Mouse (Mus musculus) right cerebral cortex, adult 2 months (tissue): ENCODE measurements around the gene Mrpl38.
"Not testable (repeated sequence)": the region's sequence is repeated elsewhere in the genome, so short reads cannot be mapped to it uniquely, and the experiment has no call there.

Experiments used
- DNase-seq, 2 experiments: peaks; one replicate each; pipeline ENCODE4 v3.0.0; 2021 to 2022; ENCODE audit warnings: low spot score in 2 of 2

Gene Mrpl38

DNA sequence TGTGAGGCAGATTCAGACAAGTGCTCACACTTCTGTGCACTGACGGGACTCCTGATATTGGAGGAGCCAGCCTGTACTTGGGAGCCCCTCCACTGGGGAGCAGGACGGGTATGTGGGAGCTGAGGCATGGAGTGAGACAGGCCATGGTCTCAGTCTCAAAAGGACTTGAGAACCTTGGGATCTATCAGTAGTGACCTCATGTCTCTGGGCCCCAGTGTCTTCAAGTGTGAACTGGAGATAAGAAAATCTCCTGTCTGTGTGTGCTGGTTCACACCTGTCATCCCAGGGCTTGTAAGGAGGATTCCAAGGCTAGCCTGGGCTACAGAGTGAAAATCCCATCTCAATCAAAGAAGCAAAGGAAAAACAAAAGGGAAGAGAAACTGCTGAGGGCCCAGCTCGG lies 4.8 kb upstream of the Mrpl38 start:
- DNase-seq = no peak

DNA sequence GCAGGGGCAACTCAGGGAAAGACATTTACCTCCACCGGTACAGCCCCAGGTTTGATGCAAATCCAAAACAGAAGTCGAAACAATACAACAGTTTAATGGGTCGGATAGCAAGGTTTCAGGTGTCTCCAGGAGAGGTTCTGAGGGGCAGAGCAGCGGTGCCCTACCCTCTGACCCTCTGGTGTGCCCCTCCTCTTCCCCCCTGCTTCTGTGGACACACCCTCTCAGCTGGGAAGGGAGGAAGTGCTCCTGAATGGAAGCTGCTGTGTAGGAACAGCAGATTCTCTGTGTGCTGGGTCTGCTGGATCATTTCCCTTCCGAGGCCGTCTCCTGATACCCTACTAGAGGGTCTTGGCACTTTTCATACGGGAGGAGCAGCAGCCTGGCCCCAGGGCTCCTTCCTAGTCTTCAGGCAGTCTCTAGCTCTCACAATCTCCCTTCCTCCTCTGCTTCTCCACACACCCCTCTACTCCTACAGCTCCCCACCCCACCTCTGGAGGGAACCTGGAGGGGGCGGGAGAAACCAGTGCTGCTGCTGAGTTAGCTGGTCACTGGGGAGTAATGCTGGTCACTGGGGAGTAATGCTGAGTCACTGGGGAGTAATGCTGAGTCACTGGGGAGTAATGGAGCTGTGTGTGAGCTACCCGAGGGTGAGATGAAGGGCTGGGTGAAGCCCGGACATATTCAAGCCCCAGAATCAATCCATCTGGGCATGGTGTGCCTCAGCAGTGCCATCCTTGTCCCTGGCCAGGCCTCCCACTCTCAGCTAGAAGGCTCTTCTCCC lies 3.7 kb upstream of the Mrpl38 start:
- peak in 1 of 2 experiments; percentile 51 for DNase-seq

DNA sequence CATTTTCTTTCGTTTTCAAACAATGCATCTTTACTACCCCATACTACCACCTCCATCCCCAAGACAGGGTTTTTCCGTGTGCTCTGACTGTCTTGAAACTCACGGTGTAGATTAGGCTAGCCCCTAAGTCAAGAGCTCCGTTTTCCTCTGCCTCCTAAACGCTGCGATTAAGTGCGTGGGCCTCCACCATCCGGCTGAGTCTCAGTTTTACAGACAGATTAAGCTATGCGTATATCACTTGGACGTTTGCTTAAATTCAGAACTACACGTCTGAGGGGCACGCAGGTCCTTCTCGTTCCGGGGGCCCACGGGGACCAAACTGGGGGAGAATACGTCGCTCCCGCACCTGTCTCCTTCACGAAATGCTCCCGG lies 586 bp downstream of the Mrpl38 start:
- no peak for DNase-seq

DNA sequence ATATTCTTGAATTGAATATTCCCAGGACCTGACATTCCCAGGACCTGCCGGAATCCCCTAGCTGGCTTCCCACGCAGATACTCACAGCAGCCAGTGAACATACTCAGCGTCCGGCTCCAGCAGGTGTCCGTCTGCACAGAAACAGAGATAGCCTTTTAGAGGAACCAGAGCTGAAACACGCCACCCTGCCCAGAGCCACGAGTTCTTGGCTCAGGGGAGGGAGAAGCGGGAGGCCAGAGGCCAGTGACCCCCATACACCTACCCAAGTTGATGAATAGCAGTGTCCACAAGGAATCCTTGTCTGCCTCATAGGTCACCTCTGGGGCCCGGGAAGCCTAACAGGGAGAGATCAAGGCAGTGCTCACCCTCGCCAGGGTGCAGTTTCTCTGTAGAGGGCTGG lies 4.5 kb downstream of the Mrpl38 start:
- DNase-seq = no peak

DNA sequence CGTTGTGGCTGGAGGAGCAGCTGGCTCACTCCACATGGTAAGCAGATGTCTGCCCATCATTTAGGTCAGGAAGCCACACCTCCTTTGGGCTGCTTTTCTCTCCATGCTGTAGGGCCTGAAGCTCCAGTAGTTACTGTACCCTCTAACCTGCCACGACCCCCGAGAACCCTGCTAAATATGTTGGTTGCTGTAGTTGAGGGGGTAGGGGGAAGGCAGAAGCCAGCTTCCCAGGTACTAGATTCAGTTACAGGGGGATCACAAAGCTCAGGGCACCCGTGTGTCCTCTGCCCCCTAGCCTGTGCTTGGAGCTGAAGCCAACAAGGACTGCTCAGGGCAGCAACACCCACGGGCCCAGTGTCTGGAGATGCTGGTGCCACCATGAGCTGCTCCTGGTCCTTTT lies 5.2 kb downstream of the Mrpl38 start:
- DNase-seq = no peak

DNA sequence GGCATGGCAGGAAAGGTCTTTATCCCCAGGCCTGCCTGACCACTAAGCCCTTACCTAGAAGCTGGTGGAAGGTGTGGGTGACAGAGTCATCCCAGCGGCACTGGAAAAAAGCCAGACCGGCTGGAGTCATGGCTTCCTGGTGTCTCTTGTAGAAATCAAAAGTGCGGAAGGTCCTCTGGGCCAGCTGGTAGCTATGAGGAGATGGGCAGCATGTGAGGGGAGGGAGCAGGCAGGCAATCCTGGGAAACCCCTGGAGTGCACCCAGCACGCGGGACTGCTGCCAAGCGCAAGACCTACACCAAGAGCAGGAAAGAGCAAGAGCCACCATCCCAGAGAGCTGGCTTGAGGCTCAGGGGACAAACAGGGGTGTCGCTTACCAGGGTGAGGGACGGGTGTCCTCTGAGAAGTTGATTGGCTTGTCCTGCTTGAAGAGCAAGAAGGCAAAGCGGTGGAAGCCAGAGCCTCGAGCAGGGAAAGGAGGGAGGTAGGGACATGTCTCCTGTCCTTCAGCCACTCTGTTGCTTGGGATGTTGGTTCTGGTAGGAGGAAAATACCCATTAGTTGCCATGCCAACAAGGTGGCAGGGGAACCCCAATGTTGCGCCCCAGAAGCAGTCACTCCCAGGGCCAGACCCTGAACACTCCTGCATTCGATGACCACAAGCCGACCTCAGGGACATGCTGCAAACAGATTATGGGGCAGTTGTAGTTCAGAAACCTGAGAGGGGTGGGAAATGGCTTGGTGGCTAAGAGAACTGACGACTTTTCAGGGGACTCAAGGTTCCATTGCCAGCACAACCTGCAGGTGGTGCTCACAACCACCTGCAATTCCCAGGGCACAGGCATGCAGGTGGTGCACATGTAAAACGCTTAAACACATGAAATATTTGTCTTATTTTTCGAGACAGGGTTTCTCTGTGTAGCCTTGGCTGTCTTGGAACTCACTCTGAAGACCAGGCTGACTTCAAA lies 6.0 kb downstream of the Mrpl38 start:
- no peak for DNase-seq

DNA sequence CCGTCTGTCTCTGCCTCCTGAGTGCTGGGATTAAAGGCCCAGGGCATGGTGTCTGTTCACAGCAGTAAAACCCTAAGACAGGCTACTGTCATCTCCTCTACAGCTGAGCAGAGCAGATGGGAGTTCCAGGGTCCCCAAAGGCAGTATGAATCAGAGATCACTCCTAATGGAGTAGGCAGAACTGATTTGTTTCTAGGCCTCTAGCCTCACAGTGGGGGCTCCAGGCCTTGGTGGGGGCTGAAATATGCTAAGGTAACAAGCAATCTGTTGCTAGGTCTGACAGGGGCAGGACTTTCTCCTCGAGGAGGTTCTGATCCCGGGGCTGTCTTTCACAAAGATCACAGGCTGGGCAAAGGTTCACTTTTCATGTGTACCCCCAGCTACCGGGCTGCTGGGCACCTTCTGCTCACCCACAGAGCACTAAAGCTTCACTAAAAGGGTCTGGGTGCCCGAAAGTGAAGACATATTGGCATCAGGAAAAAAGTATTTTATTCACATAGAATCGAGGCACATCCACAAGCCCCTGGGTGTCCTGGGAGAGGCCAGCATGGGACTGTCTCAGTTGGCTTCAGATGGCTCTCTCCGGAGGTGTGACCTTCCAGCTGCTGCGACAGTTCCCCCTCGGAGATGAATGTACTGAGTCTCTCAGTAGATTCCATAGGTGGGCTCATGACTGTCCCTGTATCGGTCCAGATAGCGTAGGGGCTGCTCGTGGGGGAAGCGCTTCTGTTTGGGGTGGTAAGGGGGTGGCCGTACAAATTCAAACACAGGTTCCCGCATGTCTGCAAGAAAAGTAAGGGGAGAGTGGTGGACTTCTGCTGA lies 7.1 kb downstream of the Mrpl38 start:
- no peak for DNase-seq

DNA sequence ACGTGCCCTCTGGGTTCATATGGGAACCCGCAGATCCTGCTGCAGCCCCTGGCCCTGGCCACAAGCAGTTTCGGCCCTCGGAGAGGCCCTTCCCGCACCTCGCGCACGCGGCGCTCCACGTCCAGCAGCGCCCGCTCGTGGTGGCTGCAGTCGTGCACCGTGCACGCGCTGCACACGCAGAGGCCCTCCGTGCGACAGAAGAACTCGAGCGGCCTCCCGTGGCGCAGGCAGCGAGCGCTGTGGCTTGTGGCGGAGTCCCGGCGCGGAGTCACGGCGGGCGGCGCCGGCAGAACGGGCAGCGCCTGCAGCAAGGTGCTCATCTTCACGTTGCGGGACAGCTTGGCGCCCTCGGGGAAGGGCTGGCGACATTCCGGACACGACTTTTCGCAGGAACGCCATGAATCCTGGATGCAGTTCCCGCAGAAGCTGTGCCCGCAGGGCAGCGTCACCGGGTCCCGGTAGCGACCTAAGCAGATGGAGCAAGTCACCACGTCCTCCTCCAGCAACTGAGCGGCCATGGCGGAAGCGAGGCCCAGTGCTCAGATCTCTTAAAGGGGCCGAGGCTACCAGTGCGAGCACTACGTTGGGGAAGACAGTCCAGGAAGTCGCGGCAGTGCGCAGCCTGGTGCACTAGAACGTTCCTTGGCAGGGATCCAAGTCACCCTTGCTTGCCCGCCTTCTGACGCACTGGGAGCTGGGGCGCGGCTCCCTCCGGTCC lies 8.0 kb downstream of the Mrpl38 start, which contains the start of gene Trim65:
Gene Trim65, minus strand, starts transcription at position 641 of the 718 bp plus-strand sequence.
- peak; percentile 87 for DNase-seq

DNA sequence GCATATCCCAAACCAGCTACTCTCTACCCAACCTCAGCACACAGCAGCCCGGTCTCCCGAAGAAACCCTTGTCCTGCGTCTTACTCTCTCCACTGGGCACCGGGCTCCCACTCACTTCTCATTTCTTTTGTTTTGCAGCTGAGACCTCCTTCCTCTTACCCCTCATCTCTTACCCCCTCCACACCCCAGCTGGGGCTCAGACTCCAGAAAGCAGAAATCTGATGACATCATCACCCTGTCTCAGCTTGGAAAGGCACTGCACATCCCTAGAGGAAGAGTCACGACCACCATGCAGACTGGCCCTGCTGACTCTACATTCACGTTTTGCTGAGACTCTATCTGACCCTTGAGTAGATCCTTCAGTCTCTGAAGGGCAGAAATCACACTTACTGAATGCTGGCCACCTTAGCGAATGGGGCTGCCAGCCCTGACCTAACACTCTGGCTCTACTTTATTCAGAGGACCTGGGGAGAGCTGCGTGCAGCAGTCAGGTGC lies 8.6 kb downstream of the Mrpl38 start:
- DNase-seq = no peak

DNA sequence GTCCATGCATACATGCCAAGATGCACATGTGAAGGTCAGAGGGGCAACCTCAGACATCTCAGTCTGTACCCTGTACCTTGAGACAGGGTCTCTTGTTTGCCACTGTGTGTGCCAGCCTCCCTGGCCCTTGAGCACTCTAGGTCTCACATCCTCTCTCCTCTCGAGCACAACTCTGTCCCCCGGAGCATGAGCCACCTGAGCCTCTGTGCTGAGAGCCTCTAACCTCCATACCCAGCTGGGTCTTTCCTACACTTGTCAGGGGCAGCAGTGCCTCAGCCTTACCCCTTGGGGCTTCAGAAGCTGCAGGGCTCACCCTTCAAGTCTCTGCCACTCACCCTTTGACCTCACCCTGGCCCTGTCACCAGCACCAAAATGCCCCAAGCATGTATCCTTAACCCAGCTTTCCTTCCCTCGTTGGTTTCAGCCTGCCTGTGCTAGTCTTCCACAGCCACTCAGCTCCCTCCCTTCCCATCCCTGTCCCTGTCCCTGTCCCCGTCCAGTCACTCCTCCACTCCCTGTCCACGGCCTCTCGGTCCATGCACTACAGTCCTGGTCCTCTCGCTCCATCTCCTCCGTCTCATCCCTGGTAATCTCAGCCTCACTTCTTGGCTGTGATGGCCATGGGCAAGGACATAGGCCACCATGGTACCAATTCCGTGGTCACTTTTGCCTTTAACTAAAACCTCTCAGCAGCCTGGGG lies 9.4 kb downstream of the Mrpl38 start:
- no peak for DNase-seq

DNA sequence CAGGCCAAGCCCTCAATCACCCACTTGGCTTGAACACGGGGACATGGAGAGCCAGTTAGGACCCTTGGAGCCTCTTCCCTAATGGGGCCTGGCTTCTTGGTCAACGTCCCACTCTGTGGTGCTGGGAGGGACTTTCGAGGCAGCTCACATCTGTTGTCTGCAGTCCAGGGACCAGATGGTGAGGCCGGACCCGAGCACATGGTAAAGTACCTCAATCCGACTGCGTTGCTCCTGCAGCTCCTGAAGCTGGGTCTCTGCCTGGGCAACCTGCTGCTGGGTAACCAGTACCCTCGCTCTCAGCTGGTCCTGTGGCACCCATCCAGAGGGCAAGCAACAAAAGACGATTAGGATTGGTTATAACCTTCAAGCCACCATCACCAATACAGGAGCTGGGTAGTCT lies 10.7 kb downstream of the Mrpl38 start:
- DNase-seq = no peak

DNA sequence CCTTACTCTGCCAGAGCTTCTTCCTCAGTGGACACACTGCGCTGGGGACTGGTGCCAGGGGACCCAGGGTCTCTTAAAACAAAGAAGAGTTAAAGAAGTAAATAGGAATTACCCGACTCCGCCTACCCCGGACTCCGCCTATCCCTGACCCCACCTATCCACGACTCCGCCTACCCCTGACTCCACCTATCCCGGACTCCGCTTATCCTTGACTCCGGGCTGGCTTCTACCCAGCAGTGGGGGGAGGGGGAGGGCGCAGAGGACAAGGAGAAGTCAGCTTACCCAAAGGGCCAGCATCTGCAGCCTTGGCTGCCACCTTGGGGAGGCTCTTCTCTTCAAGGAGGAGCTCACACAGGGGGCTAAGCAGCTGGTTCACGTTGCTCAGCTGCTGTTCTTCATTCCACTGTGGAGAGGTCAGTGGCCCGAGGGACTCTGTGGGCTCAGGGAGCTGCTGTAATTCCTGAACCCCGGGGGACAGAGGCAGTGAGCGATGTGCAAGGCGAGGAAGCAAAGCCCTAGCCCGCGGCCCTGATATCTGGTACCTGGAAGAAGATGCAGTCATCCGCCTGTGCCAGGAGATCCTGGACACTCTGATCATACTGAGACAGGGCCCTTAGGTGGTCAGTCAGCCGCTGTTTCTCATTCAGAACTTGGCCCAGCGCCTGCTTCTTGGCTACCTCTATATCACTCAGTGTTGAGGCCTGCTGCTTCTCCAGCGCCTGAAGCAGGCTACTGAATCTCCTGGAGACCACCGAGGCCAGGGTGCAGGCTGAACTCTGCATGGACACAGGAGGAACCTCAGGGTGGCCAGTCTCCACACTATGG lies 11.3 kb downstream of the Mrpl38 start, which contains the start of gene Trim47:
Gene Trim47, minus strand, starts transcription at position 55 of the 825 bp plus-strand sequence.
- no peak for DNase-seq

DNA sequence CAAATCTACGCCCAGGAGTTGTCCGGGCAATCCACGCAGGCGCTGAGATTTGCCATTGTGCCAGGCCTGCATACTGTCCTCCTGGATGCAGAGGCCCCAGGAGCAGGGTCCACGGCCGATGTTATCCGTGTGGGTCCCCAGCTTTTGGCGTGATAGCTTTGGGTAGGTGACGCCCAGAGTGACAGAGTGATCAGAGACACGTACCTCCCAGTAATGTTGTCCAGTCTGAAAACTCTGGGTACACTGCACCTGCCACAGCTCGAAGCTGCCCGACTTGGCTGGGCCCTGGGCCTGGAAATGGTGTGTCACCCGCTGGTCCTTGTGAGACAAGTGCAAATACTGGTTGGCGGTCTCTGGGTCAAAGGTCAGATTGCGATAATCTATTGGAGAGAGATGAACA lies 12.4 kb downstream of the Mrpl38 start:
- DNase-seq = no peak

DNA sequence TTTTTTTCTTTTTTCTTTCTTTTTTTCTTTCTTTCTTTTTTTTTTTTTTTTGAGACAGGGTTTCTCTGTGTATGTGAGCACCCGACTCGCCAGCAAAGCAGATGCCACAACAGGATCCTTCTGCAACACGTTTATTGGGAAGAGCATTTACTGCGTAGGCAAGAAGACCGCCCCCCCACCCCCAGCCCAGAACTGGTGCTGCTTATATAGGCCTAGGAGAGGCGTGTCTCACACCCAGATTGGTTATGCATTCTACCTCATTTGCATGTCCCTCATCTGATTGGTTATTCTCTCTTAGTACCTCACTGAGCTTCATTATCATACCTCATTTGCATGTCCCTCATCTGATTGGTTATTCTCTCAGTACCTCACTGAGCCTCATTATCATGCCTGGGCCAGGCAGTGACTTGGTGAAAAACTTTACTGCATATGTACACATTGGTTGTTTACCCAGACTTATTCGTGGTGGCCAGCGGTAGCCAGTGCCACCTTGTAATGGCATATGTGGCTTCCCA lies 16.9 kb downstream of the Mrpl38 start:
- not testable (repeated sequence) for DNase-seq

DNA sequence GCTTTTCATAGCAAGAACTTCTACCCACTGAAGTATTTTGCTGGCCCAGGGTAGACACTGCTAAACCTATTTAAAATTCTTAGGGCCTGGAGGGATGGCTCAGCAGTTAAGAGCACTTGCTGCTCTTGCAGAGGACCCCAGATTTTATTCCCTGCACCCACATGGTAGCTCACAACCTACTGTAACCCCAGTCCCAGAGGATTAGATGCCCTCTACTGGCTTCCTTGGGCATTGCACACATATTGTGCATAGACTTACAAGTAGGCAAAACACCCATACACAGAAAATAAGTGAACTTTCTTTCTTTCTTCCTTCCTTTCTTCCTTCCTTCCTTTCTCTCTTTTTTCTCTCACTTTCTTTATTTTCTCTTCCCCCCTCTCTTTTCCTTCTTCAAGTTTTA lies 20.8 kb downstream of the Mrpl38 start:
- DNase-seq = no peak

DNA sequence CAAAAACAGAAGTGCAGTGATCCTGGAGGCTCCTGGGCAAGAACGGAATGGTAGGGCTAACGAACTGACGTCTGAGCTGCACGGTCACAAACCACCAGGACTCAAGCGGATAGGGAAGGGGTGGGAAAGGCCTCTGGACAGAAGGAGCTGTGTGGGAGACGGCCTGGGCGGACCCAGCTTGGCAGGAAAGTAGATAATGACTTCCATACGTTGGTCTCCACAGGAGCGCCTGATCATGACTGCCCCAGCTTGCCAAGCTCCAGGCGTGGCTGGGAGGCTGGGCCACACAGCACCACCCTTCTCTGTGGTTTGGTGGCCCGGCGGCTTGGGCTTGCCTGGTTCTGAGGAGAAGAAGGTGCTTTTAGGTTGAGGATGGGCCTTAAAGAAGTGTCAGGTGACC lies 21.4 kb downstream of the Mrpl38 start:
- DNase-seq = no peak

DNA sequence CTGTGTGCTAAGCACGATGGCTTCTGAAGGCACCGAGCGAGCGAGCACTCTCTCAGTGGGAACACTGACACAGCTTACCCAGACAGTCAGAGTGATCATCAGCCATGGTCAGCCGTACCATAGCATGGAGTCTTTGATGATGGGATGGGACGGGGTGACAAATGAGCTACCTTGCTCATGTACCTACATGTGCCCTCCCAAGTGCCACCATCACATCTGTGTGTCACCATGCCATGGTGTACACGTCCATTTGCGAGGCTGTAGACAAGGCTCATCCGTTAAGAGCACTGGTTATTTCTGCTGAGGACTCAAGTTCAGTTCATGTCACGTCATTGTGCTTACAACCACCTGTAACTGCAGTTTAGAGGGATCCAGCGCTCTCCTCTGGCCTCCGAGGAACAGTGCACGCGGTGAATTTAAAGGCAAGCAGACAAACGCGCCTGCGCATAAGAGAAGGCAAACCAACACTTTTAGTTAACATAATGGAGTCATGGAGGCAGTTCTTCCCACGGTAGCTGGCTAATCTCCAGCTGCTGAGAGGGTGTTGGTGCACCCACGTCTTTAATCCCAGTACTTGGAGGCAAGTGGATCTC lies 27.0 kb downstream of the Mrpl38 start:
- DNase-seq = no peak

DNA sequence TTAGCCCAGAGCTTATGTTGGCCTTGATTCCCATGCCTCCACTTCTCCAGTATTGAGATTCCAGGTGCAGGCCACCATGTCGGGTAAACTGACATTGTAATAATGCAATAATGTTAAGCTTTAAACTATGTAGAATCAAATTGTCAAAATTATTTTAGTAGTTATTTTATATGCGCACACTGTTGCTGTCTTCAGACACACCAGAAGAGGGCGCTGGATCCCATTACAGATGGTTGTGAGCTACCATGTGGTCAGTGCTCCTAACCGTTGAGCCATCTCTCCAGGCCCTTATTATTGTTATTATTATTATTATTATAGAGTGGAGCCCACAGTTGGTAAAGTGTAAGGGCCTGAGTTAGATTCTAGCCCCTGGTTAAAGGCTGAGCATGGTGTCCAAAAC lies 27.6 kb downstream of the Mrpl38 start:
- no peak for DNase-seq

DNA sequence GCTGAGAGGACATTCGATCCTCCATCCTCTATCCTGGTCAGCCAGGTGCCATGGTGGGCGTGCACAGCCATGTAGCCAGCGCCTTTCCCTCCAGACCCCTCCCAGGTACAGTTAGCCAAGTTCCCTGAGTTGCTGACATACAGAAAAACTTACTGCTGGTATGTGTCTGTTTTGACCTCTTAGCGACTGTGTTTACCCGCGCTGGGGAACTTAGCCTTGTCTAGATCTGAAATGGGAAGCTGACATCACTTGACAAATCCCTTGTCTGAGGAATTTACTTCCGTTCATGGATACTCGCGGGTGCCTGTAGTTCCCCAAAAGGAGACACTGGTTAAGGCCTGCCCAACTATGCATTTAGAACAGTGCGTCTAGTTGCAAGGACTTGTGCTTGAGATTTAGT lies 28.1 kb downstream of the Mrpl38 start:
- DNase-seq = no peak
